Mouse (Mus musculus): ENCODE results near the gene Mlycd. TPM values are rescaled to one million over a fixed set of nuclear protein-coding genes. Genes with fewer than 3 reads are reported as not detected.
A peak's percentile ranks its signal among the peaks of the same experiment; 100 is the strongest.
"Not testable (repeated sequence)": the region's sequence is repeated elsewhere in the genome, so short reads cannot be mapped to it uniquely, and the experiment has no call there.

Gene Mlycd
- polyA plus RNA-seq, 1 experiment from 2014 or later, result 21.4 TPM

DNA sequence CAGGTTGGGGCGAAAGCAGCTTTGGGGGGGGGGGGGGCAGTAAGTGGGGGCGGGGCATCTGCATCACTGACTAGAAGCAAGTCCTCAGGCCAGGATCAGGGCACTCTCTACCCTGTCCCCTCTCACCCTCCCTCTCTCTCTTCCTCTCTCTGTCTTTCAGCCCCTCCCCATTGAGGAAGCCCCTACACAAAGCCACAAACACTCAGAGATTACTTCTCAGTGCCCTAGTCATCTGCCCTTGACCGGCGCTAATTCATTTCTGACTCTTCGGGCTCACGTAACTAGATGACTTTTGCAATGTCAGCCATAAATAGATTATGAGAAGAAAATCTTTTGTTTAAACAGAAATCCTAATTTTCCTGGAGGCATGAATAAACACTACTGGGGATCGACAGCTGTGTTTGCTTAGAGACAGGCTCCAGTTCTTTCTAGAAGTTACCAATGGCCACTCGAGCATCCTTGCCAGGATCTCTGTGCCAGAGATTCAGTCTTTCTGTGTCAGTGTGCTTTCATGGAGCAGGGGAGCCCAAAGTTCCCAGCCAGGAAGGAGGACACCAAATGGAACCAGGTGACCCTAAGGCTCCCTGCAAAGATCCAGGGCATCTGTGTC lies 33.9 kb upstream of the Mlycd start:
- H3K9me3 ChIP-seq (replicated peaks; ENCODE audit: control insufficient read depth, low read length), result no peaks in the 10 kb centered on the region
- no peak overlapping the region for H3K27ac ChIP-seq (ENCODE audit: low read length)
- no peak overlapping the region for H3K4me3 ChIP-seq (ENCODE audit: low read length)
- H3K4me1 ChIP-seq (ENCODE audit: control insufficient read depth, insufficient read depth, low read length), result no peaks in the 10 kb centered on the region
- no peak for ATAC-seq (replicated peaks; ENCODE audit: extremely low read depth, insufficient read depth, low FRiP score)
- WGBS, result 67% methylated on average over 8 of the region's 8 CpGs
- no peaks in the 10 kb centered on the region for H3K36me3 ChIP-seq (ENCODE audit: control insufficient read depth, insufficient read depth)
- no peak overlapping the region for H3K9ac ChIP-seq (ENCODE audit: low read length)
- no peaks in the 10 kb centered on the region for H3K27me3 ChIP-seq (ENCODE audit: control insufficient read depth, insufficient read depth, low read length)
- H3K4me2 ChIP-seq (ENCODE audit: low read depth, low read length), result no peak overlapping the region

GRCm38 (mm10) chr8:119374716-119375115 lies 20.0 kb upstream of the Mlycd start:
- not testable (repeated sequence) for H3K36me3 ChIP-seq (ENCODE audit: control insufficient read depth, insufficient read depth); H3K27me3 ChIP-seq (ENCODE audit: control insufficient read depth, insufficient read depth, low read length); H3K4me1 ChIP-seq (ENCODE audit: control insufficient read depth, insufficient read depth, low read length); ATAC-seq (replicated peaks; ENCODE audit: extremely low read depth, insufficient read depth, low FRiP score); H3K4me3 ChIP-seq (ENCODE audit: low read length); H3K9me3 ChIP-seq (replicated peaks; ENCODE audit: control insufficient read depth, low read length); H3K4me2 ChIP-seq (ENCODE audit: low read depth, low read length); H3K9ac ChIP-seq (ENCODE audit: low read length); H3K27ac ChIP-seq (ENCODE audit: low read length)
- 71% methylated on average over 9 of the region's 9 CpGs for WGBS

DNA sequence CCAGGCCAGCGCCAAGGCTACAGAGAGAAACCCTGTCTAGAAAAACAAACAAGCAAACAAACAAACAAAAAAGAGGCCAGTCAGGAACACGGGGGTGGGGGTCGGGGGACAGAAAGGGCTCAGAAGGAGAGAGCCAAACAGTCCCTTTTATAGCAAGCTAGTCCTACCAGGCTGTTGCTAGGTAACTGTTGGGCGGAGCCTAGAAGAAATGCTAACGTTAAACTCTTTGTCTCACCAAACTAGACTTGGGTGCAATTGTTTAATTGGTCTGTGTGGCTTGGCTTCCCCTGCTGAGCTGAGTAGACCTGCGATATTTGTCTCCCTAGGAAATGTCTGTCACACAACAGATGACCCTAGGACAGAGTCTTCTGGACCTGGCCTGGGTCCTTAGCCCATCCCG lies 16.2 kb upstream of the Mlycd start:
- H3K9ac ChIP-seq (ENCODE audit: low read length), result no peak overlapping the region
- ATAC-seq (replicated peaks; ENCODE audit: extremely low read depth, insufficient read depth, low FRiP score), result no peak
- no peaks in the 10 kb centered on the region for H3K36me3 ChIP-seq (ENCODE audit: control insufficient read depth, insufficient read depth)
- no peak overlapping the region for H3K27ac ChIP-seq (ENCODE audit: low read length)
- no peaks in the 10 kb centered on the region for H3K4me1 ChIP-seq (ENCODE audit: control insufficient read depth, insufficient read depth, low read length)
- no peaks in the 10 kb centered on the region for H3K9me3 ChIP-seq (replicated peaks; ENCODE audit: control insufficient read depth, low read length)
- no peak overlapping the region for H3K4me3 ChIP-seq (ENCODE audit: low read length)
- no peaks in the 10 kb centered on the region for H3K27me3 ChIP-seq (ENCODE audit: control insufficient read depth, insufficient read depth, low read length)
- 75% methylated on average over 7 of the region's 7 CpGs for WGBS
- H3K4me2 ChIP-seq (ENCODE audit: low read depth, low read length), result no peak overlapping the region

DNA sequence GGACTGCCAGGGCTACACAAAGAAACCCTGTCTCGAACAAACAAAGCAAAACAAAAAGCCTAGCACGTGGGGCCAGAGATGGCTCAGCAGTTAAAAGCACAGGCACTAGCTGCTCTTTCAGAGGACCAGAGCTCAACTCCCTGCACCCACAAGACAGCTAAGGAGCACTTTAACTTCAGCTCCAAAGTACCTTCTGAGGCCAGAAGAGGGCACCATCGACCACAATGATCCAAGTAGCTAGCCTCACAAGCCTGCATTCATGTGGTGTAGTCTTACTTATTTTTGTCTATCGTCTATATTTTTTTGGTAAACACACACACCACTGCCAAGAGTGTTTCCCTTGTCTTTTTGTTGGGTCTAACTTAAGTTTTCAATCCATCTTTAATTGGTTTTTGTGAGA lies 14.1 kb upstream of the Mlycd start:
- H3K4me3 ChIP-seq (ENCODE audit: low read length), result no peak overlapping the region
- ATAC-seq (replicated peaks; ENCODE audit: extremely low read depth, insufficient read depth, low FRiP score), result no peak
- no peak overlapping the region for H3K27ac ChIP-seq (ENCODE audit: low read length)
- H3K4me2 ChIP-seq (ENCODE audit: low read depth, low read length), result no peak overlapping the region
- H3K4me1 ChIP-seq (ENCODE audit: control insufficient read depth, insufficient read depth, low read length), result no peaks in the 10 kb centered on the region
- H3K9ac ChIP-seq (ENCODE audit: low read length), result no peak overlapping the region
- no peaks in the 10 kb centered on the region for H3K36me3 ChIP-seq (ENCODE audit: control insufficient read depth, insufficient read depth)
- no peaks in the 10 kb centered on the region for H3K27me3 ChIP-seq (ENCODE audit: control insufficient read depth, insufficient read depth, low read length)
- H3K9me3 ChIP-seq (replicated peaks; ENCODE audit: control insufficient read depth, low read length), result no peaks in the 10 kb centered on the region
- WGBS, result 34% methylated on average over 4 of the region's 4 CpGs

DNA sequence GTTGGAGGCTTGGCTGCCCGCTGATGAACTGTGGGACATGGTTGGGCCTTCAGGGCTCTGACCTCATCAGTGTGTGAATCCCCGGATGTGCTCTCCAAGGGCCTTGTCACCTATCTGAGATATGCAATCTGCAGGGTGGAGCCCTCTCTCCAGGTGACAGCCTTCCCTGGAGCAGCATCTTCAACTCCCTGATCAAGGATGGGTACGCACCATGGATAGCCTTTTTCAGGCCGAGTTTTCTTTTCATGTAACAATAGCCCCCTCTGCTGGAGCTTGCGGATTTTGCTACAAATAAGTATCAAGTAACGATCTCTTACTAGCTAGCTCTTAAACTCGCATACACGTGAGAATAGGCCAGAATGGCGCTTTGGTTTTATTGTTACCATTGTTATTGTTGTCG lies 10.2 kb upstream of the Mlycd start:
- Histone ChIP-seq H3K36me3 (ENCODE audit: control insufficient read depth, insufficient read depth) (no peaks in the 10 kb centered on the region), H3K27me3 (ENCODE audit: control insufficient read depth, insufficient read depth, low read length) (no peaks in the 10 kb centered on the region), H3K4me2 (ENCODE audit: low read depth, low read length) (no peak overlapping the region), H3K4me3 (ENCODE audit: low read length) (no peak overlapping the region), H3K9ac (ENCODE audit: low read length) (no peak overlapping the region), H3K27ac (ENCODE audit: low read length) (no peak overlapping the region), H3K9me3 (replicated peaks; ENCODE audit: control insufficient read depth, low read length) (no peaks in the 10 kb centered on the region), H3K4me1 (ENCODE audit: control insufficient read depth, insufficient read depth, low read length) (no peaks in the 10 kb centered on the region)
- ATAC-seq (replicated peaks; ENCODE audit: extremely low read depth, insufficient read depth, low FRiP score), result no peak
- WGBS, result 21% methylated on average over 10 of the region's 10 CpGs

DNA sequence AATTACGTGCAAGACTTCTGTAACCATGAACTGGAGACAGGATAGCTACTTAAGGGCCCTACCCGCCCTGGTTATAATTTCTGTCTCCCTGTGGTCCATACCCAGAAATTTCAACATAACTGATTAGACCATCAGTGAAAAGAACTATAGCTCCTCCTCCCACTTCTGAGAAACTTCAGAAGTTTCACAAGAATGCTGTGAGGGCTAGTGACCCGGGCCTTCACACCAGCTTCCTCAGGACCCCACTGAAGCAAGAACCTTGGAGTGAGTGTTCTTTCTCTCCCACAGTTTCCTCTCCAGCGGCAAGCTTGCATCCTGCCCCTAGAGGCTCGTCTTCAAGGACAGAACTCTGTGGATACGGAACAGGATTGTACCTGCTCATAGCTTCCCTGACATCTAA lies 8.8 kb upstream of the Mlycd start:
- no peaks in the 10 kb centered on the region for H3K4me1 ChIP-seq (ENCODE audit: control insufficient read depth, insufficient read depth, low read length)
- H3K36me3 ChIP-seq (ENCODE audit: control insufficient read depth, insufficient read depth), result no peaks in the 10 kb centered on the region
- 71% methylated on average over 6 of the region's 6 CpGs for WGBS
- no peak overlapping the region for H3K27ac ChIP-seq (ENCODE audit: low read length)
- H3K4me2 ChIP-seq (ENCODE audit: low read depth, low read length), result no peak overlapping the region
- no peaks in the 10 kb centered on the region for H3K27me3 ChIP-seq (ENCODE audit: control insufficient read depth, insufficient read depth, low read length)
- H3K4me3 ChIP-seq (ENCODE audit: low read length), result no peak overlapping the region
- H3K9ac ChIP-seq (ENCODE audit: low read length), result no peak overlapping the region
- no peaks in the 10 kb centered on the region for H3K9me3 ChIP-seq (replicated peaks; ENCODE audit: control insufficient read depth, low read length)
- ATAC-seq (replicated peaks; ENCODE audit: extremely low read depth, insufficient read depth, low FRiP score), result no peak

DNA sequence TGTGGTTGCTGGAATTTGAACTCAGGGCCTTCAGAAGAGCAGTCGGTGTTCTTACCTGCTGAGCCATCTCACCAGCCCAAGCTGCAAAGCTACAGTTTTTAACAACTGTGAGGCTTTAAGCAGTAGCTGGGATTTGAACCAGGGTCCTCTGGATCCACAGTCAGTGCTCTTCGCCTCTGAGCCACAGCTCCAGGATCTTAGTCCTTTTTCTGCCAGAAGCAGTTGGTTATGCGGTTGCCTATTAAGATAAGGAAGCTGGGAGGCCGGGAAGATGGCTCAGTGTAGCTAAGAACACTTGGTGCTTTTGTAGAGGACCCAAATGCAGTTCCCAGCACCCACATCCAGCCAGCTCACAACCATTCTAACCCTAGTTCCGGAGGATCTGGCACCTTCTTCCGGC lies 7.7 kb upstream of the Mlycd start:
- H3K27ac ChIP-seq (ENCODE audit: low read length), result no peak overlapping the region
- no peak overlapping the region for H3K9ac ChIP-seq (ENCODE audit: low read length)
- H3K4me1 ChIP-seq (ENCODE audit: control insufficient read depth, insufficient read depth, low read length), result no peaks in the 10 kb centered on the region
- 63% methylated on average over 6 of the region's 6 CpGs for WGBS
- no peaks in the 10 kb centered on the region for H3K27me3 ChIP-seq (ENCODE audit: control insufficient read depth, insufficient read depth, low read length)
- H3K4me3 ChIP-seq (ENCODE audit: low read length), result no peak overlapping the region
- H3K4me2 ChIP-seq (ENCODE audit: low read depth, low read length), result no peak overlapping the region
- no peaks in the 10 kb centered on the region for H3K9me3 ChIP-seq (replicated peaks; ENCODE audit: control insufficient read depth, low read length)
- ATAC-seq (replicated peaks; ENCODE audit: extremely low read depth, insufficient read depth, low FRiP score), result no peak
- H3K36me3 ChIP-seq (ENCODE audit: control insufficient read depth, insufficient read depth), result no peaks in the 10 kb centered on the region

- Histone ChIP-seq H3K27me3 (ENCODE audit: control insufficient read depth, insufficient read depth, low read length) (no peaks in the 10 kb centered on the region), H3K9ac (ENCODE audit: low read length) (peak overlapping the region; percentile 92), H3K9me3 (replicated peaks; ENCODE audit: control insufficient read depth, low read length) (no peaks in the 10 kb centered on the region), H3K4me2 (ENCODE audit: low read depth, low read length) (peak overlapping the region; percentile 97), H3K27ac (ENCODE audit: low read length) (peak overlapping the region; percentile 80), H3K4me3 (ENCODE audit: low read length) (peak overlapping the region; percentile 88), H3K36me3 (ENCODE audit: control insufficient read depth, insufficient read depth) (no peaks in the 10 kb centered on the region), H3K4me1 (ENCODE audit: control insufficient read depth, insufficient read depth, low read length) (peaks cover 18% of the 10 kb centered on the region)
- 0 out of 2 replicates have a peak, but pooled peaks have one; percentile 1 for ATAC-seq (replicated peaks; ENCODE audit: extremely low read depth, insufficient read depth, low FRiP score)
- WGBS, result 75% methylated on average over 9 of the region's 9 CpGs
These were observed 581 bp upstream of the Mlycd start for GRCm38 (mm10) chr8:119394097-119394496.

DNA sequence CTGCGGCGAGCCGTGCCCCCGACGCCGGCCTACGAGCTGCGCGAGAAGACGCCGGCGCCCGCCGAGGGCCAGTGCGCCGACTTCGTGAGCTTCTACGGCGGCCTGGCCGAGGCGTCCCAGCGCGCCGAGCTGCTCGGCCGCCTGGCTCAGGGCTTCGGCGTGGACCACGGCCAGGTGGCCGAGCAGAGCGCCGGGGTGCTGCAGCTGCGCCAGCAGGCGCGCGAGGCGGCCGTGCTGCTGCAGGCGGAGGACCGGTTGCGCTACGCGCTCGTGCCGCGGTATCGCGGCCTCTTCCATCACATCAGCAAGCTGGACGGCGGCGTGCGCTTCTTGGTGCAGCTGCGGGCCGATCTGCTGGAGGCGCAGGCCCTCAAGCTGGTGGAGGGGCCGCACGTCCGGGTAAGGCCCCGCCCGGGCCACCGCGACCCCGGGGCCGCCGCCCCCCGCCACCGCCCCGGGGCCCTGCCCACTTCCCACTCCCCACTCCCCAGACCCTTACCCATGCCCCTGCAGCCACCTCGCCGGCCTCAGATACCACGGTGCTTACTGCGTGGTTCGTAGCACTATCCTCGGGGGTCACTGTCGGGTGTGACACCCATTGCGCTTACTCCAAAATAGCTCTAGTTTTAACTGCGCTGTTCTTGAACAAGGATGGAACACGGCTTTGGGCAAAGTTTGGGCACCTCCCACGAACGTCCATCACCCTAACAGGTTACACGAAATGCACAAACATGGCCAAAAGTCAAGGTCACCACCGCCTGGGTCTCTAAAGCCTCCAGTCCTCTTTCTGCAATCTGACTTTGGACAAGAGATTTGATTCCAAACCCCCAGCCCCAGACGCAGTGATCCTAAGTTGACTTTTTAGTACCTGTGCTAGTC lies 633 bp downstream of the Mlycd start:
- WGBS, result 4% methylated on average over 82 of the region's 83 CpGs
- Histone ChIP-seq H3K36me3 (ENCODE audit: control insufficient read depth, insufficient read depth) (no peaks in the 10 kb centered on the region), H3K4me2 (ENCODE audit: low read depth, low read length) (peak overlapping the region; percentile 97), H3K4me1 (ENCODE audit: control insufficient read depth, insufficient read depth, low read length) (peaks cover 25% of the 10 kb centered on the region), H3K27ac (ENCODE audit: low read length) (peak overlapping the region; percentile 92), H3K9ac (ENCODE audit: low read length) (peak overlapping the region; percentile 92), H3K27me3 (ENCODE audit: control insufficient read depth, insufficient read depth, low read length) (no peaks in the 10 kb centered on the region), H3K9me3 (replicated peaks; ENCODE audit: control insufficient read depth, low read length) (no peaks in the 10 kb centered on the region), H3K4me3 (ENCODE audit: low read length) (peak overlapping the region; percentile 88)
- ATAC-seq (replicated peaks; ENCODE audit: extremely low read depth, insufficient read depth, low FRiP score), result peak; percentile 35
